ENCODE assay signal across 21 mouse cellular contexts in genomic region chr2:135983972-135984371, GRCm38 (mm10).
DNase-seq lines count a peak whose midpoint lies in the region; ATAC-seq and TF ChIP-seq lines count a peak whose summit lies in the region.
"Had no signal": no experiment of that assay in that cellular context is flagged by ENCODE, and none has a peak within 500 bp of the region (broad histone marks: within the 10 kb centered on the region; RNA-seq: fewer than 3 reads in every experiment).

No protein-coding gene starts in this region.

- no peak overlapping the region for H3K9ac ChIP-seq in forebrain, embryonic 12.5 days
- no peak overlapping the region for H3K9ac ChIP-seq in forebrain, postnatal 0 days
- no peak overlapping the region for H3K9ac ChIP-seq in limb, embryonic 13.5 days
- H3K9ac ChIP-seq: embryonic facial prominence, embryonic 13.5 days; liver, embryonic 15.5 days; lung, embryonic 15.5 days; midbrain, embryonic 15.5 days; neural tube, embryonic 13.5 days had no signal

- TF ChIP-seq CTCF in forebrain, postnatal 0 days (IDR thresholded peaks at IDR 0.05; ENCODE audit: low read depth): no peak

- H3K4me1 ChIP-seq in forebrain, embryonic 12.5 days: no peaks in the 10 kb centered on the region
- no peaks in the 10 kb centered on the region for H3K4me1 ChIP-seq in forebrain, postnatal 0 days (ENCODE audit: insufficient read depth)
- no peaks in the 10 kb centered on the region for H3K4me1 ChIP-seq in limb, embryonic 13.5 days
- H3K4me1 ChIP-seq in limb, embryonic 10.5 days: no peaks in the 10 kb centered on the region
- H3K4me1 ChIP-seq: embryonic facial prominence, embryonic 13.5 days; liver, embryonic 15.5 days; lung, embryonic 15.5 days; midbrain, embryonic 15.5 days; neural tube, embryonic 13.5 days had no signal

- peaks cover 3% of the 10 kb centered on the region; the same call in 1 of the 2 replicates for H3K36me3 ChIP-seq in forebrain, embryonic 12.5 days (replicated peaks)
- H3K36me3 ChIP-seq in forebrain, postnatal 0 days (ENCODE audit: insufficient read depth): peaks cover 3% of the 10 kb centered on the region; the same call in 1 of the 2 replicates
- peaks cover 9% of the 10 kb centered on the region; the same call in 1 of the 2 replicates for H3K36me3 ChIP-seq in limb, embryonic 13.5 days
- no peaks in the 10 kb centered on the region for H3K36me3 ChIP-seq in limb, embryonic 10.5 days
- H3K36me3 ChIP-seq: liver, embryonic 15.5 days; lung, embryonic 15.5 days had no signal

- ATAC-seq in forebrain, embryonic 12.5 days (ENCODE audit: low FRiP score): 0 out of 2 replicates have a peak, but pooled peaks have one; percentile 55
- ATAC-seq in forebrain, postnatal 0 days: no peak
- ATAC-seq in limb, embryonic 13.5 days (ENCODE audit: low FRiP score, low read depth): peak; percentile 44; the same call in 1 of the 2 replicates
- ATAC-seq: intestine, postnatal 0 days; midbrain, embryonic 15.5 days had no signal

- H3K27me3 ChIP-seq in forebrain, embryonic 12.5 days: no peaks in the 10 kb centered on the region
- no peaks in the 10 kb centered on the region for H3K27me3 ChIP-seq in forebrain, postnatal 0 days (ENCODE audit: insufficient read depth, low read length)
- H3K27me3 ChIP-seq in limb, embryonic 13.5 days: no peaks in the 10 kb centered on the region
- no peaks in the 10 kb centered on the region for H3K27me3 ChIP-seq in limb, embryonic 10.5 days (ENCODE audit: low read depth, poor library complexity, severe bottlenecking)
- H3K27me3 ChIP-seq: embryonic facial prominence, embryonic 13.5 days; liver, embryonic 15.5 days; lung, embryonic 15.5 days; midbrain, embryonic 15.5 days; neural tube, embryonic 13.5 days had no signal

- DNase-seq in forebrain, postnatal 0 days: no peak
- peak; percentile 14 for DNase-seq in gastrocnemius, postnatal 25 days
- no peak for DNase-seq in gastrocnemius, adult 8-10 months (ENCODE audit: low spot score in 2 of 2)
- DNase-seq in limb, embryonic 10.5 days (ENCODE audit: low spot score): no peak
- DNase-seq in frontal cortex, postnatal 14 days (ENCODE audit: low spot score in 2 of 2): no peak
- DNase-seq in right cerebral cortex, postnatal 10 days (ENCODE audit: low spot score in 2 of 2): no peak
- DNase-seq: adrenal gland, postnatal 10 days; cerebellum, adult 18-20 months; cerebellum, postnatal 14 days; kidney, postnatal 4 days; liver; lung, postnatal 36 days; retina, postnatal 1 day had no signal

- H3K4me3 ChIP-seq in forebrain, embryonic 12.5 days (replicated peaks): no peak overlapping the region
- no peak overlapping the region for H3K4me3 ChIP-seq in forebrain, postnatal 0 days (ENCODE audit: low read depth, low read length)
- H3K4me3 ChIP-seq in limb, embryonic 13.5 days: no peak overlapping the region
- H3K4me3 ChIP-seq in limb, embryonic 10.5 days: no peak overlapping the region
- H3K4me3 ChIP-seq: embryonic facial prominence, embryonic 13.5 days; liver, embryonic 15.5 days; lung, embryonic 15.5 days; midbrain, embryonic 15.5 days; neural tube, embryonic 13.5 days had no signal

- 84% methylated on average over 4 of the region's 4 CpGs for WGBS in forebrain, embryonic 12.5 days
- 69% methylated on average over 4 of the region's 4 CpGs for WGBS in forebrain, postnatal 0 days
- WGBS in limb, embryonic 13.5 days: 75% methylated on average over 4 of the region's 4 CpGs
- WGBS in limb, embryonic 10.5 days: 91% methylated on average over 4 of the region's 4 CpGs

- H3K4me2 ChIP-seq in forebrain, embryonic 12.5 days: no peak overlapping the region
- H3K4me2 ChIP-seq in forebrain, postnatal 0 days (ENCODE audit: low read depth): no peak overlapping the region
- no peak overlapping the region for H3K4me2 ChIP-seq in limb, embryonic 13.5 days (replicated peaks)
- H3K4me2 ChIP-seq: embryonic facial prominence, embryonic 13.5 days; liver, embryonic 15.5 days; lung, embryonic 15.5 days; midbrain, embryonic 15.5 days; neural tube, embryonic 13.5 days had no signal

- no peak overlapping the region for H3K27ac ChIP-seq in forebrain, embryonic 12.5 days
- H3K27ac ChIP-seq in forebrain, postnatal 0 days (ENCODE audit: low read depth, low read length): no peak overlapping the region
- no peak overlapping the region for H3K27ac ChIP-seq in limb, embryonic 13.5 days
- H3K27ac ChIP-seq in limb, embryonic 10.5 days: no peak overlapping the region
- H3K27ac ChIP-seq: embryonic facial prominence, embryonic 13.5 days; liver, embryonic 15.5 days; lung, embryonic 15.5 days; midbrain, embryonic 15.5 days; neural tube, embryonic 13.5 days had no signal

- H3K9me3 ChIP-seq in forebrain, embryonic 12.5 days: no peaks in the 10 kb centered on the region
- no peaks in the 10 kb centered on the region for H3K9me3 ChIP-seq in forebrain, postnatal 0 days (ENCODE audit: low read length)
- no peaks in the 10 kb centered on the region for H3K9me3 ChIP-seq in limb, embryonic 13.5 days
- H3K9me3 ChIP-seq in limb, embryonic 10.5 days (replicated peaks): no peaks in the 10 kb centered on the region
- H3K9me3 ChIP-seq: embryonic facial prominence, embryonic 13.5 days; liver, embryonic 15.5 days; lung, embryonic 15.5 days; midbrain, embryonic 15.5 days; neural tube, embryonic 13.5 days had no signal
